Mouse (Mus musculus) layer of hippocampus, adult 9-11 months (tissue): ENCODE measurements at regions not wholly inside any gene's neighbourhood (a gene's known extent, or its start where the extent isn't known, plus 50 kb on each side); places are given as distances from the start of the nearest gene placed in this dataset.
A peak's percentile ranks its signal among the peaks of the same experiment; 100 is the strongest.

ENCODE experiments used
- DNase-seq: peaks from one replicate; pipeline ENCODE4 v3.0.0; 2022

GRCm38 (mm10) chr2:10825278-10826133 is 346.4 kb upstream of the Prkcq start:
- DNase-seq, result peak; percentile 38

GRCm38 (mm10) chr2:10826134-10826767 is 345.7 kb upstream of the Prkcq start:
- DNase-seq, result no peak

- DNase-seq, result no peak
Observed at GRCm38 (mm10) chr2:10839976-10840375, 331.9 kb upstream of the Prkcq start.

- DNase-seq, result no peak
Observed at GRCm38 (mm10) chr2:10861654-10862292, 310.1 kb upstream of the Prkcq start.

GRCm38 (mm10) chr2:10864451-10864850 is 307.5 kb upstream of the Prkcq start:
- DNase-seq, result no peak

GRCm38 (mm10) chr2:10874303-10874702 is 297.6 kb upstream of the Prkcq start:
- DNase-seq, result peak; percentile 67

- no peak for DNase-seq
Observed at GRCm38 (mm10) chr2:10901926-10902325, 270.0 kb upstream of the Prkcq start.

- DNase-seq, result no peak
Observed at GRCm38 (mm10) chr2:10919955-10920354, 252.0 kb upstream of the Prkcq start.

GRCm38 (mm10) chr2:10920686-10921485 is 251.0 kb upstream of the Prkcq start:
- no peak for DNase-seq

GRCm38 (mm10) chr2:10921486-10922450 is 250.1 kb upstream of the Prkcq start:
- peak; percentile 11 for DNase-seq

GRCm38 (mm10) chr2:10923984-10924383 is 247.9 kb upstream of the Prkcq start:
- DNase-seq, result no peak

- no peak for DNase-seq
Observed at GRCm38 (mm10) chr2:10925361-10925760, 246.5 kb upstream of the Prkcq start.

GRCm38 (mm10) chr2:10937405-10937804 is 234.5 kb upstream of the Prkcq start:
- no peak for DNase-seq

- DNase-seq, result no peak
Observed at GRCm38 (mm10) chr2:10965224-10965623, 206.7 kb upstream of the Prkcq start.

- no peak for DNase-seq
Observed at GRCm38 (mm10) chr2:10966891-10967290, 205.0 kb upstream of the Prkcq start.

GRCm38 (mm10) chr2:10969111-10969689 is 202.7 kb upstream of the Prkcq start:
- no peak for DNase-seq

- peak; percentile 22 for DNase-seq
Observed at GRCm38 (mm10) chr2:10972051-10972450, 199.9 kb upstream of the Prkcq start.

- DNase-seq, result no peak
Observed at GRCm38 (mm10) chr2:10978772-10979171, 193.1 kb upstream of the Prkcq start.

GRCm38 (mm10) chr2:10986101-10986500 is 185.8 kb upstream of the Prkcq start:
- no peak for DNase-seq

- DNase-seq, result no peak
Observed at GRCm38 (mm10) chr2:10990043-10990728, 181.7 kb upstream of the Prkcq start.

- no peak for DNase-seq
Observed at GRCm38 (mm10) chr2:10998798-10999197, 173.1 kb upstream of the Prkcq start.
